Mouse (Mus musculus): Measurements from ENCODE around the gene Olfr619.

- TF ChIP-seq CTCF (IDR thresholded peaks at IDR 0.05; ENCODE audit: control insufficient read depth, insufficient read depth, low read length) (no peak), POLR2A (IDR thresholded peaks at IDR 0.05; ENCODE audit: borderline replicate concordance, control insufficient read depth, low read depth, low read length) (no peak)
These were observed 7.0 kb downstream of the Olfr619 start for GRCm38 (mm10) chr7:103607425-103607824.

Measured in bone marrow, adult 2 months (tissue).